Mouse (Mus musculus): ENCODE data around the gene Bcl2l13.

Bcl2l13 gene

GRCm38 (mm10) chr6:120929421-120929820 is 93.4 kb downstream of the Bcl2l13 start:
- DNase-seq (ENCODE audit: low spot score in 2 of 2): no peak

- peak; percentile 50 to 58 for DNase-seq (ENCODE audit: low spot score in 2 of 2)
Measured at GRCm38 (mm10) chr6:120930450-120931306, 94.7 kb downstream of the Bcl2l13 start.

GRCm38 (mm10) chr6:120932597-120932996 is 96.6 kb downstream of the Bcl2l13 start:
- no peak for DNase-seq (ENCODE audit: low spot score in 2 of 2)

GRCm38 (mm10) chr6:120933670-120934069 is 97.7 kb downstream of the Bcl2l13 start:
- no peak for DNase-seq (ENCODE audit: low spot score in 2 of 2)

GRCm38 (mm10) chr6:120934176-120934575 is 98.2 kb downstream of the Bcl2l13 start:
- peak in 1 of 2 experiments; percentile 22 for DNase-seq (ENCODE audit: low spot score in 2 of 2)

GRCm38 (mm10) chr6:120937104-120937617 is 101.1 kb downstream of the Bcl2l13 start:
- no peak for DNase-seq (ENCODE audit: low spot score in 2 of 2)

- no peak for DNase-seq (ENCODE audit: low spot score in 2 of 2)
Measured at GRCm38 (mm10) chr6:120937999-120938608, 102.1 kb downstream of the Bcl2l13 start.

- DNase-seq (ENCODE audit: low spot score in 2 of 2): no peak
Measured at GRCm38 (mm10) chr6:120938763-120939450, 102.9 kb downstream of the Bcl2l13 start.

GRCm38 (mm10) chr6:120939783-120940182 is 103.8 kb downstream of the Bcl2l13 start:
- DNase-seq (ENCODE audit: low spot score in 2 of 2): peak; percentile 29 to 42

GRCm38 (mm10) chr6:120940446-120941083 is 104.6 kb downstream of the Bcl2l13 start:
- DNase-seq (ENCODE audit: low spot score in 2 of 2): no peak

GRCm38 (mm10) chr6:120941084-120941481 is 105.1 kb downstream of the Bcl2l13 start:
- DNase-seq (ENCODE audit: low spot score in 2 of 2): no peak

GRCm38 (mm10) chr6:120941575-120941974 is 105.6 kb downstream of the Bcl2l13 start:
- DNase-seq (ENCODE audit: low spot score in 2 of 2): no peak

All from spleen, postnatal 36 days (tissue).